Mouse (Mus musculus): ENCODE measurements around the gene Lrrc4. TPM values are rescaled to one million over a fixed set of nuclear protein-coding genes. Genes with fewer than 3 reads are reported as not detected.

Lrrc4 gene
- total RNA-seq, 2 experiments from 2014 or later: not detected

DNA sequence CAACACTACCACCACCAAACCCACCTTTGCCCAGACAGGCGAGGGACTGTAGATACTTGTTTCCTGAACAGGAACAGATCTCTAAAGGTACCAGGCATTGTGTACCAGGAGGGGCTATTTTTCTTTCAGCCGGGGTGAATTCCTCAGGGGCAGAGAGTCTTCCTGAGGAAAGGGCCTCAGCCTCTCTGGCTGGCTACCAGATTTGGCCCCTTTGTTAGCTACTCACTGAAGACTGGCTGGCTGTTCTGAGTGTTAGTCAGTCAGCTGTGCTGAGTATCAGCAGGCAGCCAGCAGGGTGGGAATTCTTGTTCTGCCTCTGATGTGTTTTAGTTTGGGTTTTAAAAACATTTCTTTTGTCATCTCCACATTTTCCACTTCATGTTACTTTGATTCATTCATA lies 198.4 kb downstream of the Lrrc4 start:
- no peak for ATAC-seq (replicated peaks; ENCODE audit: poor library complexity, severe bottlenecking)

DNA sequence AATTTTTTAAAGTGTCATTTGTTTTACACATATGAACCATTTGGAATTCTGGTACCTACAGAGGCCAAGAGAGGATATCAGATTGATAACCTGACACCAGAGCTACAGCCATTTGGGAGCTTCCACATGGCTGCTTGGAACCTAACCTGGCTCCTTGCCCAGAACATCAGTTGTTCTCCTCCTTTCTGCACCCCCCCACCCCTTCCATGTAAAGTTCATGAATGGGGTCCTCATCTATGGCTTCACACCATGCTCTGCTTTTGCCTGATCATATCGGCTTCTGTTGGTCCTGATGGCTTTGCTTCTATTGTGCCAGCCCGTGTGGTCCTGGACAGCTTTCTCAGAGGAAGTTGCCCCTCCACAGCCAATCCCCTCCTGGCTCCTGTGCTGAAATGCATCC lies 200.6 kb downstream of the Lrrc4 start:
- ATAC-seq (replicated peaks; ENCODE audit: poor library complexity, severe bottlenecking): no peak

DNA sequence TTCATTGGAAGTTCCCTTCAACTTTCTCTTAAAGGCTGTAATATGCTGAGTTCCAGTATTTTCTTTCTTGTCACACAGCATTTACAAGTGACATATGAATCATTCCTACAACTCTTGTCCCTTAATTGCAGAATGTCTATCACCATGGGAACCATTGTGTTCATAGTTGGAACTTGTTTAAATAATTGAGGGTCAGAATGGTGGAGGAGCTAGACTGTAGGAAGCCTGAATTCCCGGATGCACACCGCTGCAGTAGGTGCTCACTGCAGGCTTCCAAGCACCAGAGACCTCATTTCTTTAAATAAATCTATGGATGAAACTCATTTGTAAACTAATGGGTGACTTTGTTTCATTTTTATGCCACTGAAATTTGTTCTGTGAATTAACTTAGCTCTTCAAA lies 201.7 kb downstream of the Lrrc4 start:
- no peak for ATAC-seq (replicated peaks; ENCODE audit: poor library complexity, severe bottlenecking)

DNA sequence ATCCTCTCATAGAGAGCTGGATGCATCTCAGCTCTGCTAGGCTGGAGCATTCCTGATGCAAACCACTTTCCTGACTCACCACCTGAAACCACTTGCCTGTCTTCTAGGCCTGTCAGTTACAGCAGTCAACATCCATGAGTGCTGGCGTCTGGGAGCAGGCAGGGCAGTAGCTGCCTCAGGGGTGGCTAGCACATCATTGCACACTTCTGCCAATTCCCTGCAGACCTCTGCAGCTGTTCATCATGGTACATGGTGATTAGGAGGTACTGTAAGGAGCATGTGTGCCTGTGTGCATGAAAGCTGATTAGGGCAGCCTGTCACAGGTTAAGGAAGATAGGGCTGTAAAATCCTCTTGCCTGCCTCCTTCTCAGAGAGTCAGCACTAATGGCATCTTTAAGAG lies 203.1 kb downstream of the Lrrc4 start:
- no peak for ATAC-seq (replicated peaks; ENCODE audit: poor library complexity, severe bottlenecking)

DNA sequence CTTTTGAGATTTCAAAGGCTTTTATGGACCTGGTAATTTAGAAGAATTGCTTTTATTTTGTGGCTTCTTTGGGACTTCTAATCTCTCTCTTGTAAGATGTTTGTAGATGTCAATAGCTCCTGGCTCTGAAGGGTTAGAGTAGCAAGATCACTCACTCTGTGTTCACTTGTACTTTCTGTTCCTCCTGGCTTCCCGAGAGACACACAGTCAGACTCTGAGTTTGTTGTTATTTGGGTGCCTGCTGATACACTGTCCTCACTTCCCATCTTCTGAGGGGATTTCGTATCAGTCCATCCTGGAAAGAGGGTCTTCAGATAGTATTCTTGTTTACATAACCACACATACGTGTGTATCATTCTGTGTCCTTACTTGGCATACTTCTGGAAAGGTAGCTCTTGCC lies 208.6 kb downstream of the Lrrc4 start:
- ATAC-seq (replicated peaks; ENCODE audit: poor library complexity, severe bottlenecking): no peak

DNA sequence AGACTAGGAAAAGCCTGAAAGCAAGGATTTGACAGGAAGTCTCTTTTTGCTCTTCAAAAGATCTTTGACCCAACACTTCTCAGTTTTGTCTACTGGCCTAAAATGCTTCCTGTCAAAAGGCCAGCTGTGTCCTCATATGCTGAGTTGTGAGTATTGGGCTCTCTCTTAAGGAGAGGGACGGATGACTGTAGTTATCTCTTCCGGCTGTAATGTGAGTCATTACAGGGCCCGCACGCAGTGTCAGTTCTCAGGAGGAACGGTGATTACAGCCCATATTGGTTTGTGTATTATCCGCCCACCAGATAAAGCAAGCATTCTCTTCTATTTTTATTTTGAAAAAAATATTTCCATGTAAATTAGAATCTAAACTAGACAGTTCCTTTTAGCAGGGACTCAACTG lies 209.0 kb downstream of the Lrrc4 start:
- ATAC-seq (replicated peaks; ENCODE audit: poor library complexity, severe bottlenecking): no peak

DNA sequence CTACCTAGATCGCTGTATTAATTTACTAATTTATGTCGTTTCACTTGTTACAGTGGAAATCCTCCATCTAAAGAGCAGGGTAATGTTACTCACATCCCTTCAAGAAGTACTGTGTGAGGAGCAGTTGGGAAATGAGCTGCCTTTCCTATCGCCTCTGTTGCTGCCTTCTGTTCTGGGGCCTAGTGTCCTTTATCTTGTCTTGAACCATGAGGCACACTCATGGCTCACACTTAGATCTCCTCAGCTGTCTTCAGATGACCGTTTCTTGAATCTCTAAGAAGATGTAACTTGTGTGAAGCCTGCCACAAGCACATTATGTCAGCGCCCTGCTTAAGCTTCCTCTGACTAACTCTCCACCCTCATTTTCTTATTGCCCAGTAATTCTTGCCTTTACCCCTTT lies 209.6 kb downstream of the Lrrc4 start:
- no peak for ATAC-seq (replicated peaks; ENCODE audit: poor library complexity, severe bottlenecking)

DNA sequence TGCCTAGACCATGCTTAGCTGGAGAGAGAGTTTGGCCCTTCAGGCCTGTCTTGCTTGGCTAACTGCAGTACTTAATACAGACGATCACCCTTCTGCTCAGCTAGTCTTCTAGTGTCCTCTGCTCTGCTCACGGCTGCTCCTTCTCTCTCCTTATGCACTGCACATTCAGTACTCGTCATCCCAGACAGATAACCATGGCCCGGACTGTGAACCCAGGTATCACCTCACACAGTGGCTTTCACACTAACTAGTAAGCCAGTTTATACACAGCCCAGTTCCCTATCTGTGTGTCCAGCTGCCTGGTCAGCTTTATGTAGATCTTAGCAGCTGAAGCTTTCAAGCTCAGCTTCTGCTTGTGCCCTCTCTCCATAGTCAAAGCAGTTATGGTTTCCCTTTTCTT lies 210.1 kb downstream of the Lrrc4 start:
- no peak for ATAC-seq (replicated peaks; ENCODE audit: poor library complexity, severe bottlenecking)

DNA sequence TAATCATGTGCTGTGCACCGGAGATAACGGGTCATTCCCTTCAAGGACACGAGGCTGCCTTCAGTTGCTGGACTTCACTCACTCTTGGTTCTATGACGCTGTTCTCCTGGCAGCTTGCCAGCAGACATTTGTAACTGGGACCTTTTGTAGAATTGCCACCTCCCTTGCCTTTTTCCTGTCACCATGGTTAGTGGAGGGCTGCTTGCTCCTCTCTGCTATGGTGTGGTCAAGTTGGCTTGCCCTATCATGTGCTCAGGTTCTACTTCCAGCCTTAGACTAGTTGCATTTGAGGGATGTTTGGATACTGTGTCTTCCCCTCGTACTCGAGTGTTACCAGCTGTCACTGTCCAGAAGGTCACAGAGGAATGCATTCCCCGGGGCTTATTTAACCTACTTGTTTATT lies 212.8 kb downstream of the Lrrc4 start:
- ATAC-seq (replicated peaks; ENCODE audit: poor library complexity, severe bottlenecking): no peak

DNA sequence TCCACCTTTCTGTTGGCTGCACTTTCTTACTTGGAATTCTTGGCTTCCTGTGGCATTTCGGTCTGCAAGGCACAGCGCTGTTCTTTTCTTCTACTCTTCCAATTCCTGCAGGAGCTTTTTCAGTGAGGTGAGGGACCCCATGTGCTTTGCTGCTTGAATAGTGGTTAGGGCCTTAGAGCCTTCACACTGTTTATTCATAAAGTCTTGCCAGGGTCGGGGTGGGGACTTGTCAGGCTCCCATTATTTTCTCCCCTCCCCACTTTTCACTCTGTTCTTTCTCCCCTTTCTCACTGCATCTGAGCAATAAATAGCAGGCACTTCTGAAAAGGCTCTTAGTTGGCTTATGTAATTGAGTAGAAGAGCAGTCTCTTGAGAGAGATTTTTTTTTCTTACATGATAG lies 213.2 kb downstream of the Lrrc4 start:
- no peak for ATAC-seq (replicated peaks; ENCODE audit: poor library complexity, severe bottlenecking)

DNA sequence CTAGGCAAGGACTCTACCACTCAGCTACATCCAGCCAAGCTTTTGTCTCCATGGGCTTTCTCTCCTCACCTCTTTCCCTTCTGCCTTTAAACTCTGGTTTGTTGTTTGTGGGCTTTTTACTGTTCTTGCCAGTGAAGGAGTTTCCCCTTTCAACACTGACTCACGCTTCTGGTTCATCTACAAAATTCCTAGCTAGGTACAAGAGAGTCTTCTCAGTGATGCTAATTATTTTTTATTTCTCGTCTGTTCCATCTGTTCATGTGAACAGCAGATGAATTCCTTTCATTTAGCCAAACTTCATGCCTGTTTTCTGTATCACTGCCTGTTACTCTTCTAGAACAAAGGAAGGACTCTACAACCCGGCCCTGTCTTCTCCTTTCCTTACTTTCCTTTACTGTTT lies 215.6 kb downstream of the Lrrc4 start:
- no peak for ATAC-seq (replicated peaks; ENCODE audit: poor library complexity, severe bottlenecking)

DNA sequence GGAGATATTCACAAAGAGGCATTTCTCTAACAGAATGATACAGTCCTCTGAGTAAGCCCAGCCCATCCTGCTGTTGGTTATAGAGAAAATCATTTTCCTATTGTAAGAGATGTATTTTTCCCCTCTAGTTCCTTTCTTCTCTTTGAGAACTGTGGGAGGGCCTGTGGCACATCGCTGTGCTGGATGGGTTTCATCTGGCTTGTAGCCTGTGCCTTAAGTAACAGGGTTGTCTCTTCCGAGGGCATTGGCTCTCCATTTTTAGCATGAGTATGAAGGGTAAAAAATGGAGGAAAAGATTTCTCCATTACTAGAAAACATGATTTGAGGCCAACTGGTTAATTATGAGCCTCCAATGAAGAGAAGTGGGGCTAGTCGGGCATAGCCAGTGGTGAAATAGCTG lies 216.1 kb downstream of the Lrrc4 start:
- no peak for ATAC-seq (replicated peaks; ENCODE audit: poor library complexity, severe bottlenecking)

DNA sequence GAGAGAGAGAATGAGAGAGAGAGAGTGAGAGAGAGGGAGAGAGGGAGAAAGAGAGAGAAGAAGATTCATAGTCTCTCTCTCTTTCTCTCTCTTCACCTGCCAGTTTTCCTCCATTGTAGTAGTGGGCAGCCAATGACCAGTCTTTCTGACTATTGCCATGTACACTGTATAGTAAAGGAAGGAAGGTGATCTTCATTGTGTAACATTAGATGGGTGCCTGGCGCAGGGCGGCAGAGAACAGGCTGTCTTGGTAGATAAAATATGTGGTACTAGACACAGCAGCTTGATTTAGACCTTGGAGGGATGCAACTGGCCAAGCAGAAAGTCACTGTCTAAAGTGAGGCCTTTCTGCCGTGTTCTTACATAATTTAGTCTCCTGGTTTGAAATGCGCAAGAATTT lies 216.7 kb downstream of the Lrrc4 start:
- ATAC-seq (replicated peaks; ENCODE audit: poor library complexity, severe bottlenecking): peak; percentile 35

DNA sequence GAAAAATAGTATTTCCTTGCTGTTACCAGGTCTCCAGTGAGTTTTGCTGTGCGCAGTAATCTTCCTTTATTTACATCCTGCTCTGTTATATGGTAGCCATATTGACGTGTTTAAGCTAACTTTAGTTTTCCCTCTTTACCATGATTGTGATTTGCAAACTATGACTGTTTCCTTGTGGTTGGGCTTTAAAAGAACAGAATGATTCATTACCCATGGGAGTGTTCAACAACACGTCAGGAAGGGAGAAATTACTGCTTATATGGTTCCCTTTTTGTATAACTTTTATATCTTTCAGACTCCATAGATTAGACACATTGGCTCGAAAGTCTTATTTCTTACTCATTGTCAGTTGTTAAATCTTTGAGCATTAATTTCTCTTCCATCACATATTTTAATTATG lies 218.1 kb downstream of the Lrrc4 start:
- ATAC-seq (replicated peaks; ENCODE audit: poor library complexity, severe bottlenecking): no peak

Other genes starting within 250 kb of the Lrrc4 start
- not detected in 2 replicates for gene Lep, start 228.5 kb upstream of the Lrrc4 start, total RNA-seq (2014; fragmentation: Nextera tagmentation)
- gene Lep, start 228.5 kb upstream of the Lrrc4 start, total RNA-seq (2017): not detected in 2 replicates

All from granulocyte monocyte progenitor cell, adult 5-6 weeks (primary cell).